Mouse (Mus musculus) liver, embryonic 12.5 days (tissue): ENCODE measurements at regions not wholly inside any gene's neighbourhood (a gene's known extent, or its start where the extent isn't known, plus 50 kb on each side); places are given as distances from the start of the nearest gene placed in this dataset.

ENCODE experiments used
- ATAC-seq: fragments of 200-750 bp; cut with Nextera tagmentation; 2 replicates; pipeline ENCODE4 v1.8.0; 2017; ENCODE audit warnings: moderate number of reproducible peaks, mild to moderate bottlenecking, moderate library complexity
- H3K27ac ChIP-seq: fragments of 300-500 bp; sonication (generic); 2 replicates; pipeline ENCODE4 v1.5.1; 2016; ENCODE audit warnings: mild to moderate bottlenecking
- H3K27me3 ChIP-seq: fragments of 300-500 bp; sonication (generic); replicated peaks from 2 replicates; pipeline ENCODE4 v1.6.1; 2016; ENCODE audit warnings: mild to moderate bottlenecking, moderate library complexity
- H3K36me3 ChIP-seq: fragments of 300-500 bp; sonication (generic); 2 replicates; pipeline ENCODE4 v1.6.1; 2016; ENCODE audit warnings: mild to moderate bottlenecking, moderate library complexity
- H3K4me1 ChIP-seq: fragments of 300-500 bp; sonication (generic); 2 replicates; pipeline ENCODE4 v1.6.1; 2016
- H3K4me2 ChIP-seq: fragments of 300-500 bp; sonication (generic); 2 replicates; pipeline ENCODE4 v1.6.1; 2016; ENCODE audit warnings: mild to moderate bottlenecking, moderate library complexity
- H3K4me3 ChIP-seq: fragments of 300-500 bp; sonication (generic); 2 replicates; pipeline ENCODE4 v1.5.1; 2016; ENCODE audit warnings: mild to moderate bottlenecking, moderate library complexity
- H3K9ac ChIP-seq: fragments of 300-500 bp; sonication (generic); 2 replicates; pipeline ENCODE4 v1.6.1; 2016; ENCODE audit warnings: mild to moderate bottlenecking, moderate library complexity
- H3K9me3 ChIP-seq: fragments of 300-500 bp; sonication (generic); replicated peaks from 2 replicates; pipeline ENCODE4 v1.6.1; 2016; ENCODE audit warnings: mild to moderate bottlenecking, moderate library complexity
- WGBS: fragments of 180-500 bp; shearing (Covaris S2); methylation state at CpG from one replicate; pipeline ENCODE4 v1.1.7; 2016; ENCODE audit not compliant: insufficient replicate concordance; 5-methylcytosine and 5-hydroxymethylcytosine counted together

GRCm38 (mm10) chr10:96336271-96336670 lies 199.9 kb downstream of the Gm5426 start:
- Histone ChIP-seq H3K27ac (no peak overlapping the region), H3K4me2 (no peak overlapping the region), H3K4me1 (no peaks in the 10 kb centered on the region), H3K27me3 (no peaks in the 10 kb centered on the region), H3K36me3 (no peaks in the 10 kb centered on the region), H3K9ac (no peak overlapping the region), H3K9me3 (no peaks in the 10 kb centered on the region), H3K4me3 (no peak overlapping the region)
- no peak for ATAC-seq
- WGBS, result 83% methylated on average over 3 of the region's 3 CpGs

GRCm38 (mm10) chr10:96337088-96337666 lies 200.8 kb downstream of the Gm5426 start:
- H3K36me3 ChIP-seq, result no peaks in the 10 kb centered on the region
- WGBS, result 77% methylated on average over 9 of the region's 9 CpGs
- no peaks in the 10 kb centered on the region for H3K27me3 ChIP-seq
- H3K9me3 ChIP-seq, result no peaks in the 10 kb centered on the region
- no peak for ATAC-seq
- H3K4me3 ChIP-seq, result no peak overlapping the region
- H3K4me2 ChIP-seq, result no peak overlapping the region
- H3K9ac ChIP-seq, result no peak overlapping the region
- H3K27ac ChIP-seq, result no peak overlapping the region
- H3K4me1 ChIP-seq, result no peaks in the 10 kb centered on the region

GRCm38 (mm10) chr10:96337797-96338608 lies 201.6 kb downstream of the Gm5426 start:
- Histone ChIP-seq H3K27me3 (no peaks in the 10 kb centered on the region), H3K27ac (no peak overlapping the region), H3K4me3 (no peak overlapping the region), H3K4me2 (no peak overlapping the region), H3K9ac (no peak overlapping the region), H3K9me3 (no peaks in the 10 kb centered on the region), H3K36me3 (no peaks in the 10 kb centered on the region), H3K4me1 (no peaks in the 10 kb centered on the region)
- 60% methylated on average over 7 of the region's 7 CpGs for WGBS
- no peak for ATAC-seq

- no peak for ATAC-seq
These were observed 202.2 kb downstream of the Gm5426 start for GRCm38 (mm10) chr10:96338609-96338978.

GRCm38 (mm10) chr10:96342476-96342875 lies 206.1 kb downstream of the Gm5426 start:
- 60% methylated on average over 3 of the region's 3 CpGs for WGBS
- H3K9me3 ChIP-seq, result no peaks in the 10 kb centered on the region
- H3K27ac ChIP-seq, result no peak overlapping the region
- H3K4me2 ChIP-seq, result no peak overlapping the region
- H3K9ac ChIP-seq, result no peak overlapping the region
- H3K27me3 ChIP-seq, result no peaks in the 10 kb centered on the region
- ATAC-seq, result no peak
- no peaks in the 10 kb centered on the region for H3K4me1 ChIP-seq
- no peaks in the 10 kb centered on the region for H3K36me3 ChIP-seq
- no peak overlapping the region for H3K4me3 ChIP-seq

More at GRCm38 (mm10) chr10:96338609-96338978, 202.2 kb downstream of the Gm5426 start:
- H3K36me3 ChIP-seq, result no peaks in the 10 kb centered on the region
- no peak overlapping the region for H3K4me2 ChIP-seq
- H3K27ac ChIP-seq, result no peak overlapping the region
- no peaks in the 10 kb centered on the region for H3K4me1 ChIP-seq
- no peaks in the 10 kb centered on the region for H3K27me3 ChIP-seq
- 75% methylated on average over 2 of the region's 2 CpGs for WGBS
- no peak overlapping the region for H3K4me3 ChIP-seq
- H3K9me3 ChIP-seq, result no peaks in the 10 kb centered on the region
- no peak overlapping the region for H3K9ac ChIP-seq

GRCm38 (mm10) chr10:96343666-96344065 lies 207.3 kb downstream of the Gm5426 start:
- WGBS, result 67% methylated on average over 2 of the region's 2 CpGs
- H3K9me3 ChIP-seq, result no peaks in the 10 kb centered on the region
- H3K4me1 ChIP-seq, result no peaks in the 10 kb centered on the region
- H3K4me3 ChIP-seq, result no peak overlapping the region
- H3K27ac ChIP-seq, result no peak overlapping the region
- no peaks in the 10 kb centered on the region for H3K36me3 ChIP-seq
- H3K27me3 ChIP-seq, result no peaks in the 10 kb centered on the region
- H3K4me2 ChIP-seq, result no peak overlapping the region
- H3K9ac ChIP-seq, result no peak overlapping the region
- no peak for ATAC-seq

GRCm38 (mm10) chr10:96350692-96351091 lies 214.3 kb downstream of the Gm5426 start:
- 39% methylated on average over 4 of the region's 4 CpGs for WGBS
- H3K9ac ChIP-seq, result no peak overlapping the region
- H3K4me1 ChIP-seq, result no peaks in the 10 kb centered on the region
- H3K27me3 ChIP-seq, result no peaks in the 10 kb centered on the region
- no peak for ATAC-seq
- no peaks in the 10 kb centered on the region for H3K9me3 ChIP-seq
- H3K36me3 ChIP-seq, result no peaks in the 10 kb centered on the region
- H3K4me2 ChIP-seq, result no peak overlapping the region
- H3K4me3 ChIP-seq, result no peak overlapping the region
- H3K27ac ChIP-seq, result no peak overlapping the region

GRCm38 (mm10) chr10:96351320-96351719 lies 214.9 kb downstream of the Gm5426 start:
- Histone ChIP-seq H3K4me2 (no peak overlapping the region), H3K27ac (no peak overlapping the region), H3K4me1 (no peaks in the 10 kb centered on the region), H3K27me3 (no peaks in the 10 kb centered on the region), H3K9me3 (no peaks in the 10 kb centered on the region), H3K36me3 (no peaks in the 10 kb centered on the region), H3K4me3 (no peak overlapping the region), H3K9ac (no peak overlapping the region)
- no peak for ATAC-seq
- WGBS, result 63% methylated on average over 7 of the region's 7 CpGs

GRCm38 (mm10) chr10:96356980-96357624 lies 220.7 kb downstream of the Gm5426 start:
- Histone ChIP-seq H3K9me3 (no peaks in the 10 kb centered on the region), H3K4me1 (0 out of 2 replicates have a peak, but pooled peaks cover 1% of the 10 kb centered on the region), H3K4me2 (no peak overlapping the region), H3K9ac (no peak overlapping the region), H3K4me3 (no peak overlapping the region), H3K27me3 (no peaks in the 10 kb centered on the region), H3K36me3 (no peaks in the 10 kb centered on the region), H3K27ac (no peak overlapping the region)
- WGBS, result 74% methylated on average over 1 of the region's 1 CpGs
- no peak for ATAC-seq

- H3K27ac ChIP-seq, result no peak overlapping the region
- WGBS, result 71% methylated on average over 5 of the region's 5 CpGs
- no peak for ATAC-seq
These were observed 221.2 kb downstream of the Gm5426 start for GRCm38 (mm10) chr10:96357632-96358031.

GRCm38 (mm10) chr10:96358984-96359383 lies 222.6 kb downstream of the Gm5426 start:
- H3K36me3 ChIP-seq, result no peaks in the 10 kb centered on the region
- WGBS, result 62% methylated on average over 2 of the region's 2 CpGs
- no peak overlapping the region for H3K4me2 ChIP-seq
- H3K27me3 ChIP-seq, result no peaks in the 10 kb centered on the region
- 0 out of 2 replicates have a peak, but pooled peaks cover 3% of the 10 kb centered on the region for H3K4me1 ChIP-seq
- no peak overlapping the region for H3K9ac ChIP-seq
- H3K9me3 ChIP-seq, result no peaks in the 10 kb centered on the region
- no peak for ATAC-seq
- no peak overlapping the region for H3K4me3 ChIP-seq
- H3K27ac ChIP-seq, result no peak overlapping the region

More at GRCm38 (mm10) chr10:96357632-96358031, 221.2 kb downstream of the Gm5426 start:
- H3K9me3 ChIP-seq, result no peaks in the 10 kb centered on the region
- H3K4me3 ChIP-seq, result no peak overlapping the region
- H3K27me3 ChIP-seq, result no peaks in the 10 kb centered on the region
- H3K9ac ChIP-seq, result no peak overlapping the region
- H3K4me1 ChIP-seq, result 0 out of 2 replicates have a peak, but pooled peaks cover 3% of the 10 kb centered on the region
- H3K4me2 ChIP-seq, result no peak overlapping the region
- no peaks in the 10 kb centered on the region for H3K36me3 ChIP-seq

GRCm38 (mm10) chr10:96362211-96362610 lies 225.8 kb downstream of the Gm5426 start:
- whole genome bisulfite sequencing, result 66% methylated on average over 3 of the region's 3 CpGs

More at GRCm38 (mm10) chr10:96362211-96362610, 225.8 kb downstream of the Gm5426 start:
- H3K4me1 ChIP-seq, result 0 out of 2 replicates have a peak, but pooled peaks cover 3% of the 10 kb centered on the region
- no peak overlapping the region for H3K4me2 ChIP-seq
- H3K27me3 ChIP-seq, result no peaks in the 10 kb centered on the region
- no peak overlapping the region for H3K4me3 ChIP-seq
- H3K36me3 ChIP-seq, result no peaks in the 10 kb centered on the region
- H3K27ac ChIP-seq, result no peak overlapping the region
- no peak for ATAC-seq
- no peak overlapping the region for H3K9ac ChIP-seq
- H3K9me3 ChIP-seq, result no peaks in the 10 kb centered on the region
